In the genomic region with DNA sequence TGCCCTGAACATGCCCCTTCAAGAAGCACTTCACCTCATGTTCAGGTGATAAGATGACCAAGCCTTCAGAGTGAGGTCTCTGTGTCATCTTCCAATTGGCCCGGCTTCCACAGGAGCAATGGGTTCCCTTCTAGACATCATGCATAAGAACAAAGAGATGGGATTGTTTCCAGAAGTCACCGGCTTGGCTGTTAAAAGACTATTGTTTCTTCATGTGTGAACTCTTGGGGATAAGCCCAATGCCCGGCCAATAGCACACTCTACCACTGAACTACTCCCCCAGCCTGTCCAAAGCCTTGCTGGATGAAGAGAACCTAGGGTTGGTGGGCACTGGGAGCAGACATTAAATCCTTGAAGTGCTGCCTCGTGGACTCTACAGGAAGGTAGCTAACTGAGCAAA, we compare ENCODE assay signal across 23 mouse cellular contexts. TPM values are rescaled to one million over a fixed set of nuclear protein-coding genes. Genes with fewer than 3 reads are reported as not detected.
DNase-seq lines count a peak whose midpoint lies in the region; ATAC-seq and TF ChIP-seq lines count a peak whose summit lies in the region.
"Had no signal": no experiment of that assay in that cellular context is flagged by ENCODE, and none has a peak within 500 bp of the region (broad histone marks: within the 10 kb centered on the region; RNA-seq: fewer than 3 reads in every experiment).

No protein-coding gene starts in this region.

- no peak overlapping the region for H3K4me2 ChIP-seq in heart, embryonic 12.5 days
- no peak overlapping the region for H3K4me2 ChIP-seq in hindbrain, embryonic 14.5 days (replicated peaks)
- no peak overlapping the region for H3K4me2 ChIP-seq in midbrain, embryonic 13.5 days (replicated peaks)
- no peak overlapping the region for H3K4me2 ChIP-seq in stomach, postnatal 0 days (replicated peaks; ENCODE audit: low read depth)
- H3K4me2 ChIP-seq: embryonic facial prominence, embryonic 12.5 days; forebrain, embryonic 13.5 days; hindbrain, embryonic 12.5 days; liver, embryonic 12.5 days; midbrain, embryonic 15.5 days; neural tube, embryonic 15.5 days had no signal

- no peak overlapping the region for H3K4me3 ChIP-seq in heart, embryonic 12.5 days
- H3K4me3 ChIP-seq in hindbrain, embryonic 10.5 days, result no peak overlapping the region
- H3K4me3 ChIP-seq in hindbrain, embryonic 14.5 days (replicated peaks; ENCODE audit: low read length), result no peak overlapping the region
- no peak overlapping the region for H3K4me3 ChIP-seq in midbrain, embryonic 10.5 days
- H3K4me3 ChIP-seq in midbrain, embryonic 13.5 days (replicated peaks), result no peak overlapping the region
- no peak overlapping the region for H3K4me3 ChIP-seq in stomach, postnatal 0 days (ENCODE audit: low read depth, low read length)
- H3K4me3 ChIP-seq: embryonic facial prominence, embryonic 12.5 days; erythroblast, embryonic 14.5 days; forebrain, embryonic 13.5 days; hindbrain, embryonic 12.5 days; limb, embryonic 10.5 days; liver, embryonic 12.5 days; megakaryocyte, embryonic 14.5 days; midbrain, embryonic 15.5 days; neural tube, embryonic 15.5 days had no signal

- no peaks in the 10 kb centered on the region for H3K27me3 ChIP-seq in heart, embryonic 12.5 days (replicated peaks)
- H3K27me3 ChIP-seq in hindbrain, embryonic 10.5 days (ENCODE audit: insufficient read depth, poor library complexity, severe bottlenecking), result no peaks in the 10 kb centered on the region
- H3K27me3 ChIP-seq in hindbrain, embryonic 14.5 days (ENCODE audit: control insufficient read depth, insufficient read depth, low read length), result no peaks in the 10 kb centered on the region
- no peaks in the 10 kb centered on the region for H3K27me3 ChIP-seq in midbrain, embryonic 10.5 days (ENCODE audit: low read depth, poor library complexity, severe bottlenecking)
- no peaks in the 10 kb centered on the region for H3K27me3 ChIP-seq in midbrain, embryonic 13.5 days
- no peaks in the 10 kb centered on the region for H3K27me3 ChIP-seq in stomach, postnatal 0 days (ENCODE audit: control insufficient read depth, insufficient read depth, low read length)
- H3K27me3 ChIP-seq: CH12.LX; embryonic facial prominence, embryonic 12.5 days; forebrain, embryonic 13.5 days; hindbrain, embryonic 12.5 days; midbrain, embryonic 15.5 days; neural tube, embryonic 15.5 days had no signal

- H3K9ac ChIP-seq in heart, embryonic 12.5 days, result no peak overlapping the region
- no peak overlapping the region for H3K9ac ChIP-seq in hindbrain, embryonic 14.5 days
- H3K9ac ChIP-seq in midbrain, embryonic 13.5 days (replicated peaks), result no peak overlapping the region
- H3K9ac ChIP-seq in stomach, postnatal 0 days (ENCODE audit: low read length), result no peak overlapping the region
- H3K9ac ChIP-seq: embryonic facial prominence, embryonic 12.5 days; forebrain, embryonic 13.5 days; hindbrain, embryonic 12.5 days; liver, embryonic 12.5 days; midbrain, embryonic 15.5 days; neural tube, embryonic 15.5 days had no signal

- no peak overlapping the region for H3K27ac ChIP-seq in heart, embryonic 12.5 days (ENCODE audit: poor library complexity, severe bottlenecking)
- H3K27ac ChIP-seq in hindbrain, embryonic 10.5 days, result peak overlapping the region; percentile 68; the same call in 1 of the 2 replicates
- no peak overlapping the region for H3K27ac ChIP-seq in hindbrain, embryonic 14.5 days
- H3K27ac ChIP-seq in midbrain, embryonic 10.5 days (replicated peaks), result peak overlapping the region; percentile 73; the same call in 1 of the 2 replicates
- no peak overlapping the region for H3K27ac ChIP-seq in midbrain, embryonic 13.5 days
- peak overlapping the region; percentile 80; the same call in 1 of the 2 replicates for H3K27ac ChIP-seq in stomach, postnatal 0 days (replicated peaks)
- H3K27ac ChIP-seq: embryonic facial prominence, embryonic 12.5 days; forebrain, embryonic 13.5 days; hindbrain, embryonic 12.5 days; limb, embryonic 10.5 days; liver, embryonic 12.5 days; midbrain, embryonic 15.5 days; neural tube, embryonic 15.5 days had no signal

- ATAC-seq in heart, embryonic 12.5 days (ENCODE audit: insufficient number of reproducible peaks, low FRiP score), result no peak
- ATAC-seq in hindbrain, embryonic 14.5 days (ENCODE audit: low FRiP score), result no peak
- ATAC-seq in midbrain, embryonic 13.5 days, result no peak
- ATAC-seq in stomach, postnatal 0 days (ENCODE audit: low FRiP score, low TSS enrichment), result no peak
- ATAC-seq: forebrain, embryonic 13.5 days; liver, embryonic 12.5 days; midbrain, embryonic 15.5 days had no signal

- DNase-seq in heart, adult 18-20 months, result peak; percentile 44 to 67
- no peak for DNase-seq in hindbrain, embryonic 10.5 days (ENCODE audit: low spot score)
- no peak for DNase-seq in hindbrain, embryonic 14.5 days (ENCODE audit: low spot score)
- no peak for DNase-seq in midbrain, embryonic 10.5 days (ENCODE audit: low spot score)
- DNase-seq in stomach, postnatal 0 days (ENCODE audit: low spot score), result no peak
- no peak for DNase-seq in ovary, postnatal 10 days (ENCODE audit: low spot score)
- DNase-seq: cerebellum, adult 11-12 months; cerebellum, postnatal 10 days; kidney, adult 11 months; lung, adult 2 months had no signal

- peaks cover under 1% of the 10 kb centered on the region; the same call in 1 of the 2 replicates for H3K9me3 ChIP-seq in heart, embryonic 12.5 days (replicated peaks)
- H3K9me3 ChIP-seq in hindbrain, embryonic 10.5 days, result no peaks in the 10 kb centered on the region
- no peaks in the 10 kb centered on the region for H3K9me3 ChIP-seq in hindbrain, embryonic 14.5 days (ENCODE audit: control insufficient read depth, low read length)
- H3K9me3 ChIP-seq in midbrain, embryonic 10.5 days (replicated peaks), result 0 out of 2 replicates have a peak, but pooled peaks cover 2% of the 10 kb centered on the region
- H3K9me3 ChIP-seq in midbrain, embryonic 13.5 days, result peaks cover 3% of the 10 kb centered on the region; the same call in 1 of the 2 replicates
- no peaks in the 10 kb centered on the region for H3K9me3 ChIP-seq in stomach, postnatal 0 days (ENCODE audit: control insufficient read depth, low read length)
- H3K9me3 ChIP-seq: embryonic facial prominence, embryonic 12.5 days; forebrain, embryonic 13.5 days; hindbrain, embryonic 12.5 days; limb, embryonic 10.5 days; liver, embryonic 12.5 days; midbrain, embryonic 15.5 days; neural tube, embryonic 15.5 days had no signal

- peaks cover 25% of the 10 kb centered on the region for H3K4me1 ChIP-seq in heart, embryonic 12.5 days (replicated peaks)
- peaks cover 22% of the 10 kb centered on the region for H3K4me1 ChIP-seq in hindbrain, embryonic 10.5 days (replicated peaks)
- H3K4me1 ChIP-seq in hindbrain, embryonic 14.5 days (replicated peaks; ENCODE audit: control insufficient read depth, insufficient read depth, low read length), result no peaks in the 10 kb centered on the region
- peaks cover 26% of the 10 kb centered on the region for H3K4me1 ChIP-seq in midbrain, embryonic 10.5 days
- no peaks in the 10 kb centered on the region for H3K4me1 ChIP-seq in midbrain, embryonic 13.5 days (replicated peaks)
- H3K4me1 ChIP-seq in stomach, postnatal 0 days (replicated peaks; ENCODE audit: control insufficient read depth, insufficient read depth), result 0 out of 2 replicates have a peak, but pooled peaks cover 4% of the 10 kb centered on the region
- H3K4me1 ChIP-seq: embryonic facial prominence, embryonic 12.5 days; forebrain, embryonic 13.5 days; hindbrain, embryonic 12.5 days; limb, embryonic 10.5 days; midbrain, embryonic 15.5 days; neural tube, embryonic 15.5 days had no signal

- WGBS in heart, embryonic 12.5 days, result 75% methylated on average over 4 of the region's 4 CpGs
- 85% methylated on average over 4 of the region's 4 CpGs for WGBS in hindbrain, embryonic 10.5 days
- WGBS in hindbrain, embryonic 14.5 days, result 76% methylated on average over 4 of the region's 4 CpGs
- WGBS in midbrain, embryonic 10.5 days, result 81% methylated on average over 4 of the region's 4 CpGs
- WGBS in midbrain, embryonic 13.5 days, result 78% methylated on average over 4 of the region's 4 CpGs
- WGBS in stomach, postnatal 0 days, result 90% methylated on average over 4 of the region's 4 CpGs

- TF ChIP-seq EP300 in stomach, postnatal 0 days (optimal IDR thresholded peaks at IDR 0.05), result no peak

- no peaks in the 10 kb centered on the region for H3K36me3 ChIP-seq in heart, embryonic 12.5 days
- H3K36me3 ChIP-seq in hindbrain, embryonic 10.5 days, result no peaks in the 10 kb centered on the region
- no peaks in the 10 kb centered on the region for H3K36me3 ChIP-seq in hindbrain, embryonic 14.5 days (replicated peaks; ENCODE audit: control insufficient read depth, insufficient read depth)
- no peaks in the 10 kb centered on the region for H3K36me3 ChIP-seq in midbrain, embryonic 10.5 days
- H3K36me3 ChIP-seq in midbrain, embryonic 13.5 days, result no peaks in the 10 kb centered on the region
- H3K36me3 ChIP-seq in stomach, postnatal 0 days (ENCODE audit: control insufficient read depth, insufficient read depth, low read length), result no peaks in the 10 kb centered on the region
- H3K36me3 ChIP-seq: embryonic facial prominence, embryonic 12.5 days; hindbrain, embryonic 12.5 days; limb, embryonic 10.5 days; liver, embryonic 12.5 days; midbrain, embryonic 15.5 days; neural tube, embryonic 15.5 days had no signal

- TF ChIP-seq CTCF in stomach, postnatal 0 days (IDR thresholded peaks at IDR 0.05; ENCODE audit: low read depth), result no peak

RNA-seq across cellular contexts. Expression of a gene that starts 29.6 kb away (rescaled TPM):
- 1 to 10 TPM; 4.2 to 4.4 TPM for total RNA-seq in heart, adult 18-20 months (2021)
- polyA plus RNA-seq in heart, embryonic 12.5 days (2016; fragmentation: Nextera tagmentation; extraction: Ambion mirVana), result 2.6 and 3.1 TPM in 2 replicates
- 42.3 and 44.4 TPM in 2 replicates for polyA plus RNA-seq in hindbrain, embryonic 10.5 days (2016; fragmentation: Nextera tagmentation; extraction: Ambion mirVana)
- polyA plus RNA-seq in hindbrain, embryonic 14.5 days (2014; fragmentation: Nextera tagmentation; extraction: Ambion mirVana), result 10.7 and 14.0 TPM in 2 replicates
- polyA plus RNA-seq in midbrain, embryonic 10.5 days (2016; fragmentation: Nextera tagmentation; extraction: Ambion mirVana), result 87.1 and 101 TPM in 2 replicates
- polyA plus RNA-seq in midbrain, embryonic 13.5 days (2015; fragmentation: Nextera tagmentation; extraction: Ambion mirVana), result 53.5 and 56.3 TPM in 2 replicates
- polyA plus RNA-seq in stomach, postnatal 0 days (2015; fragmentation: Nextera tagmentation; extraction: Ambion mirVana), result 4.5 and 6.2 TPM in 2 replicates
- polyA plus RNA-seq: erythroblast, embryonic 14.5 days; G1E had no signal

RNA-seq across cellular contexts. Expression of a gene that starts 45.6 kb away (rescaled TPM):
- 10 to 100 TPM; 25.0 to 26.0 TPM for total RNA-seq in heart, adult 18-20 months (2021)
- polyA plus RNA-seq in heart, embryonic 12.5 days (2016; fragmentation: Nextera tagmentation; extraction: Ambion mirVana), result 51.1 and 52.9 TPM in 2 replicates
- polyA plus RNA-seq in hindbrain, embryonic 10.5 days (2016; fragmentation: Nextera tagmentation; extraction: Ambion mirVana), result 15.1 and 18.7 TPM in 2 replicates
- polyA plus RNA-seq in hindbrain, embryonic 14.5 days (2014; fragmentation: Nextera tagmentation; extraction: Ambion mirVana), result 31.0 and 33.9 TPM in 2 replicates
- 9.6 and 13.3 TPM in 2 replicates for polyA plus RNA-seq in midbrain, embryonic 10.5 days (2016; fragmentation: Nextera tagmentation; extraction: Ambion mirVana)
- polyA plus RNA-seq in midbrain, embryonic 13.5 days (2015; fragmentation: Nextera tagmentation; extraction: Ambion mirVana), result 21.0 and 26.1 TPM in 2 replicates
- 2.4 and 2.6 TPM in 2 replicates for polyA plus RNA-seq in stomach, postnatal 0 days (2015; fragmentation: Nextera tagmentation; extraction: Ambion mirVana)

RNA-seq across cellular contexts. Expression of a gene that starts 47.1 kb away (rescaled TPM):
- 10 to 100 TPM; 16.7 to 25.6 TPM for total RNA-seq in heart, adult 18-20 months (2021)
- 0.55 and 0.81 TPM in 2 replicates for polyA plus RNA-seq in heart, embryonic 12.5 days (2016; fragmentation: Nextera tagmentation; extraction: Ambion mirVana)
- polyA plus RNA-seq in hindbrain, embryonic 10.5 days (2016; fragmentation: Nextera tagmentation; extraction: Ambion mirVana), result 1.0 and 3.5 TPM in 2 replicates
- polyA plus RNA-seq in hindbrain, embryonic 14.5 days (2014; fragmentation: Nextera tagmentation; extraction: Ambion mirVana), result 8.5 and 10.4 TPM in 2 replicates
- 1.4 and 2.8 TPM in 2 replicates for polyA plus RNA-seq in midbrain, embryonic 10.5 days (2016; fragmentation: Nextera tagmentation; extraction: Ambion mirVana)
- 6.3 and 6.7 TPM in 2 replicates for polyA plus RNA-seq in midbrain, embryonic 13.5 days (2015; fragmentation: Nextera tagmentation; extraction: Ambion mirVana)
- 0.31 and 0.34 TPM in 2 replicates for polyA plus RNA-seq in stomach, postnatal 0 days (2015; fragmentation: Nextera tagmentation; extraction: Ambion mirVana)
- total RNA-seq: CH12.LX had no signal
- polyA plus RNA-seq: erythroblast, embryonic 14.5 days; G1E; limb, embryonic 10.5 days had no signal

Comparison
In these comparisons a context has a peak if more than half of its experiments do, and no peak if none do; other contexts are left out.
1. H3K27ac ChIP-seq: peak in hindbrain, embryonic 10.5 days (single experiment), midbrain, embryonic 10.5 days (single experiment) and stomach, postnatal 0 days (single experiment); none in heart, embryonic 12.5 days (single experiment), hindbrain, embryonic 14.5 days (single experiment) and midbrain, embryonic 13.5 days (single experiment).
2. DNase-seq: peak in heart, adult 18-20 months (2 of 2); none in hindbrain, embryonic 10.5 days (single experiment), hindbrain, embryonic 14.5 days (single experiment), midbrain, embryonic 10.5 days (single experiment), stomach, postnatal 0 days (single experiment) and ovary, postnatal 10 days (single experiment).